Mouse (Mus musculus) lung, adult 2 months (tissue): ENCODE measurements around the gene Rhobtb3.

ENCODE experiments used
- CTCF ChIP-seq: fragments of 200-500 bp; IDR thresholded peaks from 2 replicates; pipeline ENCODE4 v1.5.1; 2011; ENCODE audit warnings: mild to moderate bottlenecking, low read length, control low read depth; ENCODE audit not compliant: insufficient read depth
- POLR2A ChIP-seq: fragments of 200-500 bp; IDR thresholded peaks from 2 replicates; pipeline ENCODE4 v1.6.1; 2011; ENCODE audit warnings: low read depth, mild to moderate bottlenecking, control low read depth, low read length, borderline replicate concordance; ENCODE audit errors: extremely low read depth

GRCm38 (mm10) chr13:75839719-75840481, 103.8 kb downstream of the Rhobtb3 start, which contains the start of gene Glrx:
- TF ChIP-seq POLR2A (peak; percentile 75; the same call in 1 of the 2 replicates), CTCF (no peak)
